Mouse (Mus musculus): Measurements from ENCODE around the gene Caap1. TPM values are rescaled to one million over a fixed set of nuclear protein-coding genes. Genes with fewer than 3 reads are reported as not detected.
A peak's percentile ranks its signal among the peaks of the same experiment; 100 is the strongest.

Gene Caap1
- polyA plus RNA-seq, 1 experiment from 2014 or later, result 37.7 TPM

DNA sequence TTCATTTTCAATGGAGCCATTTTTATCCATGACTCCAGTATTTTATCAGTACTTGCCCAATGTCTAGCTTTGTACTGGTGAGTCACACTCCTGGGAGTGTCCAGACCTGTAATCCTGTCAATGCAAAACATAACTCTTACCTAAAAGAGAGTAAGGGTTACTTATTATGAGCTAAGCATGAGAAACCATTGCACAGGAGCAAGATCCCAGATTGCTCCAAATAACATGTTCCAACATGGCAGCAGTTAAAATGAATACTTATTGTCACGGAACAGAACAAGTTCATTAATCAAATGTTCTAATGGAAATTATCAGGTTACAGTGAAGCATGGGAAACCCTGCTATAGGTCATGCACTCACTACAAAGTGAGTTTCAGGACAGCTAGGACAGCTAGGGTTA is 3.7 kb upstream of the Caap1 start:
- Histone ChIP-seq H3K27ac (replicated peaks) (no peak overlapping the region), H3K4me1 (peaks cover 6% of the 10 kb centered on the region), H3K9ac (replicated peaks) (no peak overlapping the region), H3K4me3 (no peak overlapping the region), H3K4me2 (replicated peaks) (no peak overlapping the region), H3K27me3 (no peaks in the 10 kb centered on the region), H3K36me3 (no peaks in the 10 kb centered on the region), H3K9me3 (no peaks in the 10 kb centered on the region)
- no peak for ATAC-seq (ENCODE audit: low FRiP score, low read depth)
- 79% methylated on average over 1 of the region's 1 CpGs for WGBS

DNA sequence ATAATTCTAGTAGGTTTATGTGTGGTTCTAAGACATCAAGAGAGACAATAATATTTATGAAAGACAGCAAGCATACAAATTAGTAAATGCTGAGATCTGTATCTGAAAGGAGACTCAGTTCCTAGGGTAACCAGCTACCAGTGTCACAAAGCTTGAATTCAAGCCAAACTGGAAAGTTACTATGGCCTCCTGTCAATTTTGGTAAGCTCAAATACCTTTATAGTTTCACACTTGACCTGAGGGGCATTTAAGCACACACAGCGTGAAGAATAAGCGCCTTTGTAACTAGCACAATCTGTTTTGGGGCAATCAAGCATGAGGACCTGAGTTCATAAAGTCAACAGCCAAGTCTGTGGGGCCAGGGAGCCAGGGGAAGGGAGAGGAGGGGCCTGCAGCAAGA is 2.7 kb upstream of the Caap1 start:
- H3K4me3 ChIP-seq, result no peak overlapping the region
- no peaks in the 10 kb centered on the region for H3K9me3 ChIP-seq
- no peak overlapping the region for H3K9ac ChIP-seq (replicated peaks)
- H3K27ac ChIP-seq (replicated peaks), result no peak overlapping the region
- H3K4me1 ChIP-seq, result peaks cover 10% of the 10 kb centered on the region
- H3K27me3 ChIP-seq, result no peaks in the 10 kb centered on the region
- H3K4me2 ChIP-seq (replicated peaks), result no peak overlapping the region
- no peaks in the 10 kb centered on the region for H3K36me3 ChIP-seq
- no peak for ATAC-seq (ENCODE audit: low FRiP score, low read depth)
- 63% methylated on average over 2 of the region's 2 CpGs for WGBS

DNA sequence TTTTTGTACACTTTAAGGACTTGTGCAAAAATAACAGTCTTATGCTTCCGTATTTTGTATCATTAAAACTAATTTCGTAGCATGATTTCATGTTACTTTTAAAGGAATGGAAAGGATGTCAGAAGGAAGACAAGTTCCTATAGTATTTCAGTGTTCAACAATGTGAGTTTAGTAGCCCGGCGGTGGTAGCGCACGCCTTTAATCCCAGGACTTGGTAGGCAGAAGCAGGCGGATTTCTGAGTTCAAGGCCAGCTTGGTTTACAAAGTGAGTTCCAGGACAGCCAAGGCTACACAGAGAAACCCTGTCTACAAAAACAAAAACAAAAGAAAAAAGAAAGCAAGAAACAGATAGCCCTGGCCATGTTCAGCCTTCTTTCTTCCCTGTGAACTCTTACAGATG is 549 bp upstream of the Caap1 start:
- Histone ChIP-seq H3K9me3 (no peaks in the 10 kb centered on the region), H3K4me3 (0 out of 2 replicates have a peak overlapping the region, but pooled peaks have one; percentile 10), H3K4me1 (peaks cover 10% of the 10 kb centered on the region), H3K4me2 (replicated peaks) (no peak overlapping the region), H3K9ac (replicated peaks) (no peak overlapping the region), H3K27me3 (no peaks in the 10 kb centered on the region), H3K27ac (replicated peaks) (no peak overlapping the region), H3K36me3 (no peaks in the 10 kb centered on the region)
- WGBS, result 76% methylated on average over 7 of the region's 7 CpGs
- ATAC-seq (ENCODE audit: low FRiP score, low read depth), result no peak

DNA sequence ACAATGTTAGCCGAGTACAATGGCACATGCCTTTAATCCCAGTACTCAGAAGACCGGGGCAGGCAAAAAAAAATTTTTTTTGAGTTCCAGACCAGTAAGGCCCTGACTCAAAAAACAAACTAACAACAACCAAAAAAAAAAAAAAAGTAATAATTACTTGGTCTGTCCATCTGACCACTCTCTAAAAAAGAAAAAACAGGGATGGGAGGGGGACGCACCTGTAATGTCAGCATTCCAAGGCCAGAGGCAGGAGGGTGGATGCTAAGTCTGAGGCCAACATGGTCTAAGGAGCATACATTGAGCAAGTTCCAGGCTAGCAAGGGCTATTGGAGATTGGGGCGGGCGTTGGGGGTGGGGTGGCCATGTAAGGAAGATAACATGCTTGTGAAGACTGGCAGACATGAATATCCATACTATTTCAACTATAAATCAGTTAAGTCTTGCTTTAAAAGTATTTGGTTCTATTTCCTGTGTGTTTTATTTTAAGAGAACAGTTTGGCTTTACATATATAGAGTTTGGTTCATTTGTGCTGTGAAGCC is 1.6 kb downstream of the Caap1 start:
- H3K4me1 ChIP-seq, result peaks cover 10% of the 10 kb centered on the region
- ATAC-seq (ENCODE audit: low FRiP score, low read depth), result no peak
- no peak overlapping the region for H3K9ac ChIP-seq (replicated peaks)
- no peak overlapping the region for H3K27ac ChIP-seq (replicated peaks)
- H3K4me2 ChIP-seq (replicated peaks), result peak overlapping the region; percentile 69
- no peaks in the 10 kb centered on the region for H3K9me3 ChIP-seq
- H3K27me3 ChIP-seq, result no peaks in the 10 kb centered on the region
- H3K36me3 ChIP-seq, result no peaks in the 10 kb centered on the region
- 88% methylated on average over 5 of the region's 5 CpGs for WGBS
- H3K4me3 ChIP-seq, result 0 out of 2 replicates have a peak overlapping the region, but pooled peaks have one; percentile 98

DNA sequence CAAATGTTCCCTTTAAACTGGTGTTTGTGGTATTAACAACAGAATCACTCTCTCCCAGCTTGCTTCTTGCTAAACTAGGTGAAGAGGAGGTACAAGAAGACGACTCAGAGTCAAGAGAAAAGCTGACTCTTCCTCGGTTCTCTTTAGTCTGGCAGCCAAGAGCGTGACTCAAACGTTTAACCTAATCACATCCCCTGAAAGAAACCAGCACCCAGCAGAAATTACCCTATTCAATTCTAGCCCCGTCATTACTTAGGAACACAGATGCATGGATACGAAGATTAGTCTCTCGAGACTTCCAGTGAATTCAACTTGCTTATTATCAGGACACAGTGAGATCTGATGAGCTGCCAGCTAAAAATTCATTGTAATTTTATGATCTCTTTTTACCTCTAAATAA is 12.3 kb downstream of the Caap1 start:
- Histone ChIP-seq H3K4me2 (replicated peaks) (no peak overlapping the region), H3K36me3 (peaks cover 44% of the 10 kb centered on the region), H3K9ac (replicated peaks) (no peak overlapping the region), H3K4me1 (no peaks in the 10 kb centered on the region), H3K4me3 (no peak overlapping the region), H3K9me3 (no peaks in the 10 kb centered on the region), H3K27ac (replicated peaks) (no peak overlapping the region), H3K27me3 (no peaks in the 10 kb centered on the region)
- 72% methylated on average over 7 of the region's 7 CpGs for WGBS
- ATAC-seq (ENCODE audit: low FRiP score, low read depth), result no peak

DNA sequence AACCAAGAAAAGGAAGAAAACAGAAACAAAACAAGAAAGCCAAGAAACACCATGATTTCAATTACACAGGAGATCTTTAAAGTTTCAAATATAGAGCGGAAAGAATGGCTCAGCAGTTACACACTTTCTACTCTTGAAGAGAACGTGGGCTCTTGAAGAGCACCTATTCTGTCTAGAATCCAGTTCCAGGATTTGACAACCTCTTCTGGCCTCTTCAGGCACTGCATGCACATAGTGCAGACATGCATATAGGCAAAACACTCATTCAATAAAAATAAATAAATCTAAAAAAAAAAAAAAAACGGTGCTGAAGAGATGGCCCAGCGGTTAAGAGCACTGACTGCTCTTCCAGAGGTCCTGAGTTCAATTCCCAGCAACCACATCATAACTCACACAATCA is 13.6 kb downstream of the Caap1 start:
- Histone ChIP-seq H3K27ac (replicated peaks) (no peak overlapping the region), H3K4me1 (no peaks in the 10 kb centered on the region), H3K9ac (replicated peaks) (no peak overlapping the region), H3K27me3 (no peaks in the 10 kb centered on the region), H3K9me3 (no peaks in the 10 kb centered on the region), H3K36me3 (peaks cover 55% of the 10 kb centered on the region), H3K4me3 (no peak overlapping the region), H3K4me2 (replicated peaks) (no peak overlapping the region)
- no peak for ATAC-seq (ENCODE audit: low FRiP score, low read depth)
- WGBS, result 94% methylated on average over 4 of the region's 4 CpGs

DNA sequence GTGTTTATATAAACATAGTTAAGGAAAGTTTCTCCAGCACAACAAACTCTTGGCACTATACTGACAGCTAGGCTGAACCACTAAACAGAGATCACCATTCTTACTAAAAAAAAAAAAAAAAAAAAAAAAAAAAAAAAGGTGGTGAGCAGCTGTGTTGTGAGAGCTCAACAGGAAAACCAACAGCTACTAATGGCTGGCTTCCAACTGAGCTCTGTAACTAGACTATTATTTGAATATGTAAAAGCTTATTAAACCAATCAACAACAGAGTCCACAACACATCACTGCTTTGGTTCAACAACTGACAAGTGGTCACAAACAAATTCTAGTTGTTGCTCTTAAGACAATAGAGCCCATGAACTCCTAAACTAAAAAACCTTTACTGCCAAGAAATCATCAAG is 23.4 kb downstream of the Caap1 start:
- Histone ChIP-seq H3K4me2 (replicated peaks) (no peak overlapping the region), H3K27me3 (no peaks in the 10 kb centered on the region), H3K4me3 (no peak overlapping the region), H3K36me3 (peaks cover 3% of the 10 kb centered on the region; the same call in 1 of the 2 replicates), H3K9me3 (no peaks in the 10 kb centered on the region), H3K27ac (replicated peaks) (no peak overlapping the region), H3K9ac (replicated peaks) (no peak overlapping the region), H3K4me1 (no peaks in the 10 kb centered on the region)
- ATAC-seq (ENCODE audit: low FRiP score, low read depth), result no peak

DNA sequence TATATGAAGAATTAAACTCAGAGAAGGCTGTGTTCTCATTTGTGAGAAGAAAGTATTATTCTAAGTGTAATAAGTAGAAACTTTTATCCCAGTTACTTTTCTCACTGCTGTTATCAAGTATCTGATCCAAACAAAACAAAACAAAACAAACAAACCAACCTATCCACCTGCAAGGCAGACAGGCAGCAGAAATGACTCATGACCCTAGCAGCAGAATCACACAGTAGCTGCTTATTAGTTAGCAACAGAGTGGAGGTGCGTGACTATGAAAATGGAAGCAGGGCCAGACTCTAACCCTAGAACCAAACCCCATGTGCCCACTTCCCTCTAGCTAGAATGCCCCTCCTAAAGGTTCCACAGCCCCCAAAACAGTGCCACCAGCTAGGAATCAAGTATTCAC is 27.1 kb downstream of the Caap1 start:
- WGBS, result 93% methylated on average over 1 of the region's 1 CpGs
- no peak overlapping the region for H3K4me3 ChIP-seq
- no peak overlapping the region for H3K4me2 ChIP-seq (replicated peaks)
- no peaks in the 10 kb centered on the region for H3K4me1 ChIP-seq
- no peaks in the 10 kb centered on the region for H3K27me3 ChIP-seq
- no peak overlapping the region for H3K27ac ChIP-seq (replicated peaks)
- no peaks in the 10 kb centered on the region for H3K9me3 ChIP-seq
- H3K9ac ChIP-seq (replicated peaks), result no peak overlapping the region
- H3K36me3 ChIP-seq, result 0 out of 2 replicates have a peak, but pooled peaks cover 3% of the 10 kb centered on the region
- no peak for ATAC-seq (ENCODE audit: low FRiP score, low read depth)

DNA sequence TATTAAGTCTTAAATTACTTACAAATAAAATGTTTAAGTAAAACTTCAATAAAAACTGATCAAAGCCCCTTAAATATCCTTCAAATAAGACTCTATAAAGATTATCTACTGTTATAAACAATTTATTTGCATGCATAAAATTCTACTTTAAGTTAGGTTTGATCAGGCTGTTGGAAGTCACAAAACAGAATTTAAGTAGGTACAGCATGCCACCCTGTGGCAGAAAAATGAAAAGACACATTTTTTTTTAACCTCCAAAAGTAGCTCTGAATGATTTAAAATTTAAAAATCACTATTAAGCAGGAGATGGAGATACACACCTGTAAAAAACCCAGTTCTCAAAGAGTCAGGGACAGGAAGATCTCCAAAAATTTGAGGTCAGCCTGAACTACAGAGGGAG is 33.3 kb downstream of the Caap1 start:
- Histone ChIP-seq H3K36me3 (no peaks in the 10 kb centered on the region), H3K9me3 (no peaks in the 10 kb centered on the region), H3K4me1 (no peaks in the 10 kb centered on the region), H3K4me2 (replicated peaks) (no peak overlapping the region), H3K4me3 (no peak overlapping the region), H3K27ac (replicated peaks) (no peak overlapping the region), H3K9ac (replicated peaks) (no peak overlapping the region), H3K27me3 (no peaks in the 10 kb centered on the region)
- ATAC-seq (ENCODE audit: low FRiP score, low read depth), result no peak

DNA sequence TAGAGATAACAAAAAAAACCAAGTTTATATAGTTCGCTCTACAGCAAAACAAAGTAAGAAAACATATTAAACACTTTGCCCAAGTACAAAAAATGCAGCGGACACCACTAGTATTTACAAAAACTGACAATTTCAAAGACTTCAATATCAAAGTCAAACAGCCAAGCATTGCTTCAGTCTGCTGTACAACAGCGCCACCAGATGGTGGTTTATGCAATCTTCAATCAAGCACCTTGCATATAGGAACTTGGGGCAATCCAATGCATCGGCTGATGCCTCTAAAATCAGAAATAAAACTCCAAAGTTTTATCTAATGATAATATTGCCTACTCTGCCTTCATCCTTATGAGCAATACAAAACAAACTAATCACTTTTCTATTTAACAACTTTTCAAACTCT is 39.0 kb downstream of the Caap1 start:
- no peak overlapping the region for H3K9ac ChIP-seq (replicated peaks)
- ATAC-seq (ENCODE audit: low FRiP score, low read depth), result no peak
- no peaks in the 10 kb centered on the region for H3K4me1 ChIP-seq
- H3K4me3 ChIP-seq, result no peak overlapping the region
- H3K27me3 ChIP-seq, result no peaks in the 10 kb centered on the region
- H3K27ac ChIP-seq (replicated peaks), result no peak overlapping the region
- H3K9me3 ChIP-seq, result no peaks in the 10 kb centered on the region
- H3K36me3 ChIP-seq, result peaks cover 10% of the 10 kb centered on the region
- H3K4me2 ChIP-seq (replicated peaks), result no peak overlapping the region
- WGBS, result 69% methylated on average over 4 of the region's 4 CpGs

DNA sequence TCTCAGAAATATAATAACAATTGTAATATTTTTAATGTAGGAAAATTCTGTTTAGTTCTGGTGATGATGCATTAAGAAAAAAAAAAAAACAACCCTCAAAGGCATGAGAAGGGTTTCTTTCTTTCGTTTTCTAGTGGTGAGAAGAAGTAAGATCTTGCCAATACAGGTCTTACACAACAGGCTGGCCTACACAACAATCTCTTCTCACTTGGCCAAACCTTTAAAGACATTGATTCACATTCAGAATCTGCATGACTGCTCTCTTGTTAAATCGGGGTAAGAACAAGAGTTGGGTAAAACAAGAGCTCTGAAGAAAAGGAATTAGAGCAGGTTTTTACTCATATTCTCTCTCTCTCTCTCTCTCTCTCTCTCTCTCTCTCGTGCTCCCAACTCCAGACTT is 41.2 kb downstream of the Caap1 start:
- 72% methylated on average over 3 of the region's 3 CpGs for WGBS
- no peak for ATAC-seq (ENCODE audit: low FRiP score, low read depth)
- Histone ChIP-seq H3K27ac (replicated peaks) (no peak overlapping the region), H3K9ac (replicated peaks) (no peak overlapping the region), H3K4me2 (replicated peaks) (no peak overlapping the region), H3K36me3 (peaks cover 22% of the 10 kb centered on the region), H3K9me3 (no peaks in the 10 kb centered on the region), H3K4me1 (no peaks in the 10 kb centered on the region), H3K27me3 (no peaks in the 10 kb centered on the region), H3K4me3 (no peak overlapping the region)

DNA sequence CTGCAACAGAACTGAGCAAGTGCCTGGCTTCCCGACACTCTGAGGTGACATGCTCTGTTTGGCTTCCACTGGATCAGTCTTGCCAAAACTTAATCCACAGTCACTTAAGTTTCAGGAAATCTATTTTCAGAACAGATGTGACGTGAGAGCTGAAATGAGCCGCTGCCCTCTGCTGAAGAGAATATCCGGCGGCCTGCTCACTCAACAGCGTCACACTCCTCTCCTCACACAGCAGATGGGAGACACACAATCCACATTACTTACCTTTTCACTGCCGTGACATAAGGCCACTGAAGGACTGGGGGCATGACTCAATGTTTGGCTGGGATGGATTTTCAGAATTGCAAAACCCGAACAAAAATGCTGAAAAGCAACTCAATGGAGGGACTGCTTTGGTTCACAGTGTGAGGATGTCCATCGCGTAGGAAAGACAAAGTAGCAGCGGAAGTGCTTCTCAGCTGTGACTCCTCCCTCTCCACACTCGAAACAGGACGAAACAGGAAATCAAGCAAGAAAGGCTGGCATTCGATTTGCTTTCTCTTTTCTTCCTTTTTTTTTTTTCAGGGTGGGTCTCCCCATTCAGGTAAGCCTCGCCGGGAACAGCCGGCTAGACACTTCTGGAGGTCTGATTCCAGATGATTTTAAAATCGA is 79.7 kb downstream of the Caap1 start:
- H3K4me2 ChIP-seq (replicated peaks), result no peak overlapping the region
- WGBS, result 81% methylated on average over 18 of the region's 18 CpGs
- H3K27ac ChIP-seq (replicated peaks), result no peak overlapping the region
- no peaks in the 10 kb centered on the region for H3K27me3 ChIP-seq
- no peak overlapping the region for H3K4me3 ChIP-seq
- no peak overlapping the region for H3K9ac ChIP-seq (replicated peaks)
- H3K9me3 ChIP-seq, result no peaks in the 10 kb centered on the region
- no peak for ATAC-seq (ENCODE audit: low FRiP score, low read depth)
- no peaks in the 10 kb centered on the region for H3K36me3 ChIP-seq
- H3K4me1 ChIP-seq, result no peaks in the 10 kb centered on the region

DNA sequence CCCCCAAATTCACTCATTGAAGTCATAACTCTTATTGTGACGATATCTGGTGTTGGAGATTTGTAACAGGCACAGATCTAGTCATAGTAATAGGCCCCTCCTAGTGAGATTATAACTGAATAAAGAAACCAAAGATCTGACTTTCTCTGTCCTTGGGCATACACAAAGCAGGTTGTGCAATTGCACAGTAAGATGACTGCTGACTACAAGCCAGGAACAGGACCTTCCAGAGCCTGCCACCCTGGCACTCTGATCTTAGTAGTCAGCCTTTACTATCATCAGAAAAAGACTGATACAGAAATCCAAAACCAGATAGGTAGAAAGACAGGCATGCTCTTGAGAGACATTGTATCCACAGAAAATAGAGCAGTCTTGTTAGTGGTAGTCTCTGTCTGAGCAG is 83.3 kb downstream of the Caap1 start:
- 92% methylated on average over 1 of the region's 1 CpGs for WGBS

More for the DNA sequence above, 83.3 kb downstream of the Caap1 start:
- Histone ChIP-seq H3K4me1 (no peaks in the 10 kb centered on the region), H3K9ac (replicated peaks) (no peak overlapping the region), H3K9me3 (no peaks in the 10 kb centered on the region), H3K4me2 (replicated peaks) (no peak overlapping the region), H3K27me3 (no peaks in the 10 kb centered on the region), H3K4me3 (no peak overlapping the region), H3K27ac (replicated peaks) (no peak overlapping the region), H3K36me3 (no peaks in the 10 kb centered on the region)
- ATAC-seq (ENCODE audit: low FRiP score, low read depth), result no peak

Measured in midbrain, embryonic 12.5 days (tissue).